Comparison of ENCODE assay signal across 20 mouse cellular contexts in the genomic region with DNA sequence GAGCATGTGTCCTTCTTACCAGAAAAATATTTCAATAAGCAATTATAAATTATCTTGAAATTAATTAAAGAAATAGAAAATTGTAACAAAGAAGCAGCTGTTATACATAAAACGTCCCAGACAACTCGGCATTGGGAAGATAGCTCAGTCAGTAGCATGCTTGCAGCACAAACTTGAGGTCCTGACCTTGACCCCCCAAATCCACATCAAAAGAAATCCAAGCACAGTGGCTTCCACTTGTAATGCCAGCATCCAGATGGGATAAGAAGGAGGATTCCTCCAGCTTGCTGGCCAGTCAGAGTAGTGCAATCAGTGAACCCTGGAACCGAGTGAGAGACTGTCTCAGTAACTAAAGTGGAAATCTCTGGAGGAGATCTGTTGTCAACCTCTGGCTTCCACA. TPM values are rescaled to one million over a fixed set of nuclear protein-coding genes. Genes with fewer than 3 reads are reported as not detected.
"Had no signal": no experiment of that assay in that cellular context is flagged by ENCODE, and none has a peak within 500 bp of the region (broad histone marks: within the 10 kb centered on the region; RNA-seq: fewer than 3 reads in every experiment).

No protein-coding gene starts in this region.

- H3K9me3 ChIP-seq: midbrain, embryonic 10.5 days; midbrain, embryonic 12.5 days; midbrain, embryonic 15.5 days; neural tube, embryonic 12.5 days; stomach, embryonic 15.5 days had no signal

- H3K4me3 ChIP-seq: midbrain, embryonic 10.5 days; midbrain, embryonic 12.5 days; midbrain, embryonic 15.5 days; neural tube, embryonic 12.5 days; stomach, embryonic 15.5 days had no signal

- H3K9ac ChIP-seq: lung, embryonic 14.5 days; midbrain, embryonic 12.5 days; midbrain, embryonic 15.5 days; neural tube, embryonic 12.5 days; stomach, embryonic 15.5 days had no signal

- ATAC-seq: midbrain, embryonic 15.5 days had no signal

- H3K4me1 ChIP-seq: midbrain, embryonic 10.5 days; midbrain, embryonic 12.5 days; midbrain, embryonic 15.5 days; neural tube, embryonic 12.5 days; stomach, embryonic 15.5 days had no signal

- H3K27ac ChIP-seq: midbrain, embryonic 10.5 days; midbrain, embryonic 12.5 days; midbrain, embryonic 15.5 days; neural tube, embryonic 12.5 days; stomach, embryonic 15.5 days; stomach, postnatal 0 days had no signal

- DNase-seq: lung, adult 18-20 months; lung, embryonic 14.5 days; lung, postnatal 10 days; lung, postnatal 4 days; right cerebral cortex, postnatal 14 days; thymus, adult 2 months; thymus, postnatal 25 days; thymus, postnatal 4 days had no signal

- H3K4me2 ChIP-seq: lung, embryonic 14.5 days; midbrain, embryonic 12.5 days; midbrain, embryonic 15.5 days; neural tube, embryonic 12.5 days; stomach, embryonic 15.5 days had no signal

- H3K36me3 ChIP-seq: midbrain, embryonic 10.5 days; midbrain, embryonic 12.5 days; midbrain, embryonic 15.5 days; neural tube, embryonic 12.5 days; stomach, embryonic 15.5 days had no signal

- H3K27me3 ChIP-seq: midbrain, embryonic 12.5 days; midbrain, embryonic 15.5 days; neural tube, embryonic 12.5 days; stomach, embryonic 15.5 days had no signal

RNA-seq across cellular contexts. Expression of a gene that starts 12.9 kb away (rescaled TPM):
- total RNA-seq: megakaryocyte, adult 5-6 weeks; megakaryocyte-erythroid progenitor cell, adult 5-6 weeks; monocyte, adult 5-6 weeks; neutrophil, adult 5-6 weeks had no signal

RNA-seq across cellular contexts. Expression of a gene that starts 52.8 kb away (rescaled TPM):
- total RNA-seq: megakaryocyte, adult 5-6 weeks; megakaryocyte-erythroid progenitor cell, adult 5-6 weeks; monocyte, adult 5-6 weeks; neutrophil, adult 5-6 weeks had no signal
- polyA plus RNA-seq: lung, embryonic 14.5 days; spleen, adult 2 months; urinary bladder, adult 2 months had no signal
